Mouse (Mus musculus): ENCODE results near the gene Hormad2. TPM values are rescaled to one million over a fixed set of nuclear protein-coding genes. Genes with fewer than 3 reads are reported as not detected.

Hormad2 gene
- polyA plus RNA-seq, 1 experiment from 2014 or later = not detected

- ATAC-seq (ENCODE audit: low read depth) = no peak
- WGBS = 91% methylated on average over 8 of the region's 8 CpGs
- Histone ChIP-seq H3K4me3 (ENCODE audit: low read depth, low read length) (no peak overlapping the region), H3K27ac (ENCODE audit: low read depth, low read length) (no peak overlapping the region), H3K4me2 (ENCODE audit: low read depth, low read length) (no peak overlapping the region), H3K27me3 (ENCODE audit: control insufficient read depth, insufficient read depth, low read length) (no peaks in the 10 kb centered on the region), H3K36me3 (ENCODE audit: control insufficient read depth, insufficient read depth, low read length) (no peaks in the 10 kb centered on the region), H3K9me3 (ENCODE audit: control insufficient read depth, low read length) (no peaks in the 10 kb centered on the region), H3K4me1 (ENCODE audit: control insufficient read depth, insufficient read depth, low read length) (no peaks in the 10 kb centered on the region), H3K9ac (replicated peaks; ENCODE audit: low read depth, low read length) (no peak overlapping the region)
Observed at GRCm38 (mm10) chr11:4423818-4424217, 17.1 kb downstream of the Hormad2 start.

DNA sequence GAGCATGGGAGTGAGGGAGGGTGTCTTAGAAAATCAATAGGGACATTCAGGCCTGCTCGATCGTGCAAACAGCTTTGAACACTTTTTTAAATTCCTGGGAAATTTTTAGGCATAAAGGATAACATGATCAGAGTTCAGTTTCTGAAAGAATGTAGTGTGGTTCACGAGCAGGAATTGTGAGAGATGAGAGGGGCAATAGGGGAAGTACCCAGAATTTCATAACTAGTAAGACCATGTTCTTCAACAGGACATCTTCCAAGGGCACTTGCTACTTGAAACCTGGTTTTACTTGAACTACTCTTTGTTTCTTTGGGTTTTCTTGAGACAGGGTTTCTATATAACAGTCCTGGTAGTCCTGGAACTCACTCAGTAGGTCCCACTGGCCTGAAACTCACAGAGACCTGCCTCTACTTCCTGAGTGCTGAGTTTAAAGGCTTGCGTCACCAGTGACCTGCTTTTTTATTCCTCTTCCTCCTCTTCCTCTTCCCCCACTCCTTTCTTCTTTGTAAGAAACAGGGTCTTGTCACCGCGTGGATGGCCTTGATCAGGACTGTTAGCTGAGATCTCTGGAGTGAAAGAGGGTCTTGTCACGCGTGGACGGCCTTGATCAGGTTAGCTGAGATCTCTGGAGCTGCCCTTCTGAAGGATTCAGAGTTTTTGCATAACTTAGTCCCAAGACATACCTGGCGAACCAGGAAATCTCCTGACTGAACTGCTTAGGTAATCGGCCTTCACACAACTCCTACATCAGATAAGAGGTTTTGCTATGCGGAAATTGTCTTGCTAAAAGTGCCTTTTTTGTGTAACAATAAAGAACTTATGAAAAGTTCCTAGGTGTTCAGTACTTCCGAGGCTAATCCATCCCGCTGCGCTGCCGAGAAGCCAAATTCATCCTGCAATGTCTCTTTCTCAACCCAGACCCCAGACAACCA is 18.1 kb downstream of the Hormad2 start:
- H3K27ac ChIP-seq (ENCODE audit: low read depth, low read length) = no peak overlapping the region
- ATAC-seq (ENCODE audit: low read depth) = no peak
- no peaks in the 10 kb centered on the region for H3K36me3 ChIP-seq (ENCODE audit: control insufficient read depth, insufficient read depth, low read length)
- H3K4me3 ChIP-seq (ENCODE audit: low read depth, low read length) = no peak overlapping the region
- H3K4me1 ChIP-seq (ENCODE audit: control insufficient read depth, insufficient read depth, low read length) = no peaks in the 10 kb centered on the region
- no peak overlapping the region for H3K9ac ChIP-seq (replicated peaks; ENCODE audit: low read depth, low read length)
- WGBS = 85% methylated on average over 16 of the region's 16 CpGs
- H3K9me3 ChIP-seq (ENCODE audit: control insufficient read depth, low read length) = no peaks in the 10 kb centered on the region
- H3K27me3 ChIP-seq (ENCODE audit: control insufficient read depth, insufficient read depth, low read length) = no peaks in the 10 kb centered on the region
- H3K4me2 ChIP-seq (ENCODE audit: low read depth, low read length) = no peak overlapping the region

DNA sequence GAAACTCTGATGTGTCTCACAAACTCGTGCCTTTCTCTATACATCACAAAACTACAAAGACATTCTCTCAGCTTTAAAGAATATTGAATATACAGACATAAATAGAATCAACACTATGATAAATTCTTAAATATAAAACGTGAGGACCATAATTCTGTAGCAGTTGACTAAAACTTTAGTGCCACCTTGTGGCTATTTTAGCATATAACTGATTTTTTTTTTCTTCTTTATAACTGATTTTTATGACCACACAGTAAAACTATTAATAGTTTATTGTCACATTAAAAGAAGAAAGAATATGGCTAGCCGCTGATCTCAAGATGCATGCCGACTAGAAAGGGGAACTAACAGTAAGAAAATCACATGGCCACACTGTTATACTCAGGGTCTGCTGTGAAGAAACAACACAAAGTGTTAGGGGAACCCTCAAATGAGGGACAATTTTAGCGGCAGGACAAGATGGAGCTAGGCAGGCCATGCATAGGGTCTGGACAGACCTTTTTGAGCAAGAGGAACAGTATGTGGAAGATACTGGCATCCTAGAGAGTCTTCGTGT is 18.9 kb downstream of the Hormad2 start:
- Histone ChIP-seq H3K9me3 (ENCODE audit: control insufficient read depth, low read length) (no peaks in the 10 kb centered on the region), H3K27me3 (ENCODE audit: control insufficient read depth, insufficient read depth, low read length) (no peaks in the 10 kb centered on the region), H3K36me3 (ENCODE audit: control insufficient read depth, insufficient read depth, low read length) (no peaks in the 10 kb centered on the region), H3K4me3 (ENCODE audit: low read depth, low read length) (no peak overlapping the region), H3K4me2 (ENCODE audit: low read depth, low read length) (no peak overlapping the region), H3K4me1 (ENCODE audit: control insufficient read depth, insufficient read depth, low read length) (no peaks in the 10 kb centered on the region), H3K27ac (ENCODE audit: low read depth, low read length) (no peak overlapping the region), H3K9ac (replicated peaks; ENCODE audit: low read depth, low read length) (no peak overlapping the region)
- 35% methylated on average over 6 of the region's 6 CpGs for WGBS
- ATAC-seq (ENCODE audit: low read depth) = no peak

- Histone ChIP-seq H3K9me3 (ENCODE audit: control insufficient read depth, low read length) (no peaks in the 10 kb centered on the region), H3K27me3 (ENCODE audit: control insufficient read depth, insufficient read depth, low read length) (no peaks in the 10 kb centered on the region), H3K27ac (ENCODE audit: low read depth, low read length) (no peak overlapping the region), H3K4me1 (ENCODE audit: control insufficient read depth, insufficient read depth, low read length) (no peaks in the 10 kb centered on the region), H3K9ac (replicated peaks; ENCODE audit: low read depth, low read length) (no peak overlapping the region), H3K4me3 (ENCODE audit: low read depth, low read length) (no peak overlapping the region), H3K36me3 (ENCODE audit: control insufficient read depth, insufficient read depth, low read length) (no peaks in the 10 kb centered on the region), H3K4me2 (ENCODE audit: low read depth, low read length) (no peak overlapping the region)
- ATAC-seq (ENCODE audit: low read depth) = no peak
- WGBS = 79% methylated on average over 3 of the region's 3 CpGs
Observed at GRCm38 (mm10) chr11:4417986-4418385, 22.9 kb downstream of the Hormad2 start.

DNA sequence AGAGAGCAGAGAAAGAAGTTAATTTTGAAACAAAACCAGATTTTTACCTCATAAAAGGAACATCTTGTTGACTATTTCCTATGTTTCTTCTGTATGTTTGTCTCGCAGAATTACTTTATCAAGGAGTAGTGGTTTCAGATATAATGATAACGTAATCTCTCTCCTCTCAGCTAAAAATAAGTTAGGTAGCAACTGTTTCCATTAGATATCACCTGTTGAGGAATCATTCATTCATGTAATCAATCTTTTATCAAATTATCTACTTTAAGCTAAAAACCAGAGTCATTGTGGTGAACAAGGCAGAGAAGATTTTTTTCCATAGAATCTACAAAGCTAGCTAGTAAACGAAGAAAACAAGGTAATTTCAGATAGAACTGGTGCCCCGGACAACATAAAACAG is 28.6 kb downstream of the Hormad2 start:
- Histone ChIP-seq H3K4me1 (ENCODE audit: control insufficient read depth, insufficient read depth, low read length) (no peaks in the 10 kb centered on the region), H3K27ac (ENCODE audit: low read depth, low read length) (no peak overlapping the region), H3K36me3 (ENCODE audit: control insufficient read depth, insufficient read depth, low read length) (no peaks in the 10 kb centered on the region), H3K9ac (replicated peaks; ENCODE audit: low read depth, low read length) (no peak overlapping the region), H3K9me3 (ENCODE audit: control insufficient read depth, low read length) (no peaks in the 10 kb centered on the region), H3K4me2 (ENCODE audit: low read depth, low read length) (no peak overlapping the region), H3K4me3 (ENCODE audit: low read depth, low read length) (no peak overlapping the region), H3K27me3 (ENCODE audit: control insufficient read depth, insufficient read depth, low read length) (no peaks in the 10 kb centered on the region)
- 96% methylated on average over 4 of the region's 4 CpGs for WGBS
- no peak for ATAC-seq (ENCODE audit: low read depth)

GRCm38 (mm10) chr11:4404277-4404676 is 36.6 kb downstream of the Hormad2 start:
- Histone ChIP-seq H3K27ac (ENCODE audit: low read depth, low read length) (no peak overlapping the region), H3K9ac (replicated peaks; ENCODE audit: low read depth, low read length) (no peak overlapping the region), H3K4me1 (ENCODE audit: control insufficient read depth, insufficient read depth, low read length) (no peaks in the 10 kb centered on the region), H3K4me2 (ENCODE audit: low read depth, low read length) (no peak overlapping the region), H3K4me3 (ENCODE audit: low read depth, low read length) (no peak overlapping the region), H3K9me3 (ENCODE audit: control insufficient read depth, low read length) (no peaks in the 10 kb centered on the region), H3K27me3 (ENCODE audit: control insufficient read depth, insufficient read depth, low read length) (no peaks in the 10 kb centered on the region), H3K36me3 (ENCODE audit: control insufficient read depth, insufficient read depth, low read length) (no peaks in the 10 kb centered on the region)
- WGBS = 64% methylated on average over 4 of the region's 4 CpGs
- ATAC-seq (ENCODE audit: low read depth) = no peak

DNA sequence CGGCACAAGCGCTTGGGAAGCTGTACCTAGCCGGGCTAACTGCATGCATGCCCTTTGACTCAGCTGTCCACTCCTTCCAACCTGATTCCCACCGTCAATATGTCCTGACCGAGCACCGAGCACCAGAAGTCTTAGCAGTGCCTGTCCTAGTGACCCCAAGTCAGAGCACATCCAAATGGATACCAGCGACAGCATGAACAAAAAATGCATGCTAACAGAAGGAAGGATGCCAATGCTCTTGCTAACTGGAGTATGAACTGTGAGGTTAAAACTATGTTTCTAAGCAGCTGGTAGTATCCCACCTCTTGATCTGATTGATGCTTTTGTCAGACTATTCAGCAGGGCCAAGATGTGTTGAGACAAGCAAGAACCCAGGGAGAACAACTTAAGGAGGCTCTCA is 37.5 kb downstream of the Hormad2 start:
- no peak for ATAC-seq (ENCODE audit: low read depth)
- Histone ChIP-seq H3K4me3 (ENCODE audit: low read depth, low read length) (no peak overlapping the region), H3K9me3 (ENCODE audit: control insufficient read depth, low read length) (no peaks in the 10 kb centered on the region), H3K4me2 (ENCODE audit: low read depth, low read length) (no peak overlapping the region), H3K4me1 (ENCODE audit: control insufficient read depth, insufficient read depth, low read length) (no peaks in the 10 kb centered on the region), H3K27ac (ENCODE audit: low read depth, low read length) (no peak overlapping the region), H3K36me3 (ENCODE audit: control insufficient read depth, insufficient read depth, low read length) (no peaks in the 10 kb centered on the region), H3K27me3 (ENCODE audit: control insufficient read depth, insufficient read depth, low read length) (no peaks in the 10 kb centered on the region), H3K9ac (replicated peaks; ENCODE audit: low read depth, low read length) (no peak overlapping the region)
- WGBS = 84% methylated on average over 7 of the region's 7 CpGs

- H3K4me2 ChIP-seq (ENCODE audit: low read depth, low read length) = no peak overlapping the region
- H3K9ac ChIP-seq (replicated peaks; ENCODE audit: low read depth, low read length) = no peak overlapping the region
- H3K27ac ChIP-seq (ENCODE audit: low read depth, low read length) = no peak overlapping the region
- H3K27me3 ChIP-seq (ENCODE audit: control insufficient read depth, insufficient read depth, low read length) = no peaks in the 10 kb centered on the region
- WGBS = 75% methylated on average over 5 of the region's 5 CpGs
- ATAC-seq (ENCODE audit: low read depth) = no peak
- no peaks in the 10 kb centered on the region for H3K36me3 ChIP-seq (ENCODE audit: control insufficient read depth, insufficient read depth, low read length)
- H3K4me1 ChIP-seq (ENCODE audit: control insufficient read depth, insufficient read depth, low read length) = no peaks in the 10 kb centered on the region
- H3K9me3 ChIP-seq (ENCODE audit: control insufficient read depth, low read length) = no peaks in the 10 kb centered on the region
- no peak overlapping the region for H3K4me3 ChIP-seq (ENCODE audit: low read depth, low read length)
Observed at GRCm38 (mm10) chr11:4401251-4401650, 39.7 kb downstream of the Hormad2 start.

DNA sequence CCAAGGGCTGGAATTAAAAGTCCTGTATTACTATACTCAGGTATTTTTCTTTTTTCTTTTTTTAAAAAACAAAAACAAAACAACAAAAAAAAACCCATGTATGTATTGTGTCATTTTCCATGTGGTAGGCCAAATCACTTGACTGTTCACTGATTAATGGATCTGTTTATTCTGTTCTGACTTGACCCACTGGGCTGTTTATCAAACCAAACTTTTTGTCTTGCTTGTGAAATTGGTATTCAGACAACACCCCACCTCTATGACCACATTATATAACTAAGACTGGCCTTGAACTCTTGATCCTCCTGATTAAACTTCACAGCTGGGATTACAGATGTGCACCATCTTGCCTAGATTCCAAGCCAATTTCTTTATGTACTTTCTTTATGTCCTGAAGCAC is 46.7 kb downstream of the Hormad2 start:
- no peak overlapping the region for H3K9ac ChIP-seq (replicated peaks; ENCODE audit: low read depth, low read length)
- ATAC-seq (ENCODE audit: low read depth) = no peak
- H3K4me3 ChIP-seq (ENCODE audit: low read depth, low read length) = no peak overlapping the region

More for the DNA sequence above, 46.7 kb downstream of the Hormad2 start:
- no peaks in the 10 kb centered on the region for H3K36me3 ChIP-seq (ENCODE audit: control insufficient read depth, insufficient read depth, low read length)
- H3K4me2 ChIP-seq (ENCODE audit: low read depth, low read length) = no peak overlapping the region
- no peaks in the 10 kb centered on the region for H3K4me1 ChIP-seq (ENCODE audit: control insufficient read depth, insufficient read depth, low read length)
- H3K9me3 ChIP-seq (ENCODE audit: control insufficient read depth, low read length) = no peaks in the 10 kb centered on the region
- H3K27me3 ChIP-seq (ENCODE audit: control insufficient read depth, insufficient read depth, low read length) = no peaks in the 10 kb centered on the region
- H3K27ac ChIP-seq (ENCODE audit: low read depth, low read length) = no peak overlapping the region
